Mouse (Mus musculus): Measurements from ENCODE around the gene Ehmt2. TPM values are rescaled to one million over a fixed set of nuclear protein-coding genes. Genes with fewer than 3 reads are reported as not detected.
"Not testable (repeated sequence)": the region's sequence is repeated elsewhere in the genome, so short reads cannot be mapped to it uniquely, and the experiment has no call there.

The Ehmt2 gene
- total RNA-seq, 2 experiments from 2014 or later: 28.0 to 29.6 TPM

GRCm38 (mm10) chr17:34894801-34895530, 3.3 kb upstream of the Ehmt2 start:
- TF ChIP-seq CTCF (IDR thresholded peaks at IDR 0.05): no peak
- intact Hi-C loops (cut with DNase I): loop anchor here (2.0 to 5.0 kb wide), 2 partner anchors 44 to 347 kb away; partner anchors contain the start of genes Ddx39b, Nelfe and Skiv2l
- Histone ChIP-seq H3K4me3 (peak overlapping the region; percentile 89), H3K27ac (peak overlapping the region; percentile 95)
- DNase-seq: peak; percentile 71

GRCm38 (mm10) chr17:34895724-34896123, 2.5 kb upstream of the Ehmt2 start:
- H3K27ac ChIP-seq: no peak overlapping the region
- TF ChIP-seq CTCF (IDR thresholded peaks at IDR 0.05): no peak
- DNase-seq: no peak
- intact Hi-C loops (cut with DNase I): loop anchor here (2.0 to 5.0 kb wide), 2 partner anchors 45 to 347 kb away; partner anchors contain the start of genes Ddx39b, Nelfe and Skiv2l
- no peak overlapping the region for H3K4me3 ChIP-seq

GRCm38 (mm10) chr17:34896366-34896765, 1.9 kb upstream of the Ehmt2 start:
- no peak overlapping the region for H3K27ac ChIP-seq
- intact Hi-C loops (cut with DNase I): loop anchor here (5.0 kb wide), 1 partner anchor 346 kb away; the partner anchor contains the start of gene Ddx39b
- no peak for DNase-seq
- H3K4me3 ChIP-seq: no peak overlapping the region
- TF ChIP-seq CTCF (IDR thresholded peaks at IDR 0.05): no peak

- peak; percentile 47 for DNase-seq
- intact Hi-C loops (cut with DNase I): loop anchor here (5.0 kb wide), 1 partner anchor 345 kb away; the partner anchor contains the start of gene Ddx39b
- peak overlapping the region; percentile 95 for H3K4me3 ChIP-seq
- H3K27ac ChIP-seq: peak overlapping the region; percentile 100
- TF ChIP-seq CTCF (IDR thresholded peaks at IDR 0.05): no peak
Observed at GRCm38 (mm10) chr17:34897373-34898159, 703 bp upstream of the Ehmt2 start.

- Histone ChIP-seq H3K27ac (peak overlapping the region; percentile 100), H3K4me3 (peak overlapping the region; percentile 95)
- no peak for TF ChIP-seq CTCF (IDR thresholded peaks at IDR 0.05)
- DNase-seq: no peak
- intact Hi-C loops (cut with DNase I): loop anchor here (5.0 kb wide), 1 partner anchor 344 kb away; the partner anchor contains the start of gene Ddx39b
Observed at GRCm38 (mm10) chr17:34898706-34899052, 410 bp downstream of the Ehmt2 start.

GRCm38 (mm10) chr17:34899053-34899889, 1.0 kb downstream of the Ehmt2 start:
- TF ChIP-seq CTCF (IDR thresholded peaks at IDR 0.05): no peak
- peak; percentile 59 for DNase-seq
- intact Hi-C loops (cut with DNase I): loop anchor here (5.0 kb wide), 1 partner anchor 343 kb away; the partner anchor contains the start of gene Ddx39b
- peak overlapping the region; percentile 95 for H3K4me3 ChIP-seq
- H3K27ac ChIP-seq: peak overlapping the region; percentile 100

- intact Hi-C loops (cut with DNase I): loop anchor here (5.0 kb wide), 1 partner anchor 342 kb away; the partner anchor contains the start of gene Ddx39b
- no peak for DNase-seq
- peak overlapping the region; percentile 95 for H3K4me3 ChIP-seq
- H3K27ac ChIP-seq: peak overlapping the region; percentile 100
- TF ChIP-seq CTCF (IDR thresholded peaks at IDR 0.05): no peak
Observed at GRCm38 (mm10) chr17:34899890-34900243, 1.6 kb downstream of the Ehmt2 start.

GRCm38 (mm10) chr17:34900826-34901225, 2.6 kb downstream of the Ehmt2 start:
- DNase-seq; H3K4me3 ChIP-seq; intact Hi-C loops (cut with DNase I): not testable (repeated sequence)
- peak overlapping the region; percentile 16; the same call in 1 of the 2 replicates for H3K27ac ChIP-seq

- H3K4me3 ChIP-seq; H3K27ac ChIP-seq; DNase-seq; intact Hi-C loops (cut with DNase I): not testable (repeated sequence)
Observed at GRCm38 (mm10) chr17:34901948-34902347, 3.7 kb downstream of the Ehmt2 start.

GRCm38 (mm10) chr17:34902895-34903294, 4.6 kb downstream of the Ehmt2 start:
- no peak for TF ChIP-seq CTCF (IDR thresholded peaks at IDR 0.05)
- DNase-seq: no peak
- Histone ChIP-seq H3K27ac (no peak overlapping the region), H3K4me3 (no peak overlapping the region)
- intact Hi-C loops (cut with DNase I): no loop called here

- DNase-seq: no peak
- Histone ChIP-seq H3K27ac (no peak overlapping the region), H3K4me3 (no peak overlapping the region)
- intact Hi-C loops (cut with DNase I): no loop called here
- TF ChIP-seq CTCF (IDR thresholded peaks at IDR 0.05): no peak
Observed at GRCm38 (mm10) chr17:34910982-34911381, 12.7 kb downstream of the Ehmt2 start.

GRCm38 (mm10) chr17:34911945-34912351, 13.7 kb downstream of the Ehmt2 start:
- TF ChIP-seq CTCF (IDR thresholded peaks at IDR 0.05): peak; percentile 83
- Histone ChIP-seq H3K4me3 (no peak overlapping the region), H3K27ac (no peak overlapping the region)
- intact Hi-C loops (cut with DNase I): loop anchor here (1.0 kb wide), 1 partner anchor 57 kb away; no protein-coding TSS in a partner anchor
- DNase-seq: peak; percentile 80

Measured in gastrocnemius, adult 2 months (tissue).